Mouse (Mus musculus) stomach, embryonic 14.5 days (tissue): Measurements from ENCODE around the gene Elk4. TPM values are rescaled to one million over a fixed set of nuclear protein-coding genes. Genes with fewer than 3 reads are reported as not detected.

ENCODE experiments used
- ATAC-seq: fragments of 200-750 bp; cut with Nextera tagmentation; 2 replicates; pipeline ENCODE4 v1.8.0; 2017; ENCODE audit warnings: low read depth, moderate TSS enrichment; ENCODE audit not compliant: insufficient number of reproducible peaks, insufficient read depth, low FRiP score
- H3K27ac ChIP-seq: fragments of 300-500 bp; sonication (generic); 2 replicates; pipeline ENCODE4 v1.5.1; 2014; ENCODE audit warnings: mild to moderate bottlenecking, low read length, moderate library complexity, mixed read lengths
- H3K27me3 ChIP-seq: fragments of 300-500 bp; sonication (generic); 2 replicates; pipeline ENCODE4 v1.6.1; 2014; ENCODE audit warnings: low read length, control low read depth, mixed read lengths; ENCODE audit not compliant: control insufficient read depth, insufficient read depth
- H3K36me3 ChIP-seq: fragments of 300-500 bp; sonication (generic); 2 replicates; pipeline ENCODE4 v1.6.1; 2014; ENCODE audit warnings: mild to moderate bottlenecking, control low read depth, low read length, moderate library complexity, mixed read lengths; ENCODE audit not compliant: control insufficient read depth, insufficient read depth
- H3K4me1 ChIP-seq: fragments of 300-500 bp; sonication (generic); 2 replicates; pipeline ENCODE4 v1.6.1; 2014; ENCODE audit warnings: low read length, control low read depth, mixed read lengths; ENCODE audit not compliant: control insufficient read depth, insufficient read depth
- H3K4me2 ChIP-seq: fragments of 300-500 bp; sonication (generic); replicated peaks from 2 replicates; pipeline ENCODE4 v1.6.1; 2014; ENCODE audit warnings: low read depth, low read length, control low read depth
- H3K4me3 ChIP-seq: fragments of 300-500 bp; sonication (generic); 2 replicates; pipeline ENCODE4 v1.5.1; 2014; ENCODE audit warnings: low read depth, low read length, control low read depth
- H3K9ac ChIP-seq: fragments of 300-500 bp; sonication (generic); replicated peaks from 2 replicates; pipeline ENCODE4 v1.6.1; 2014; ENCODE audit warnings: low read depth, mild to moderate bottlenecking, control low read depth, low read length, moderate library complexity, mixed read lengths
- H3K9me3 ChIP-seq: fragments of 300-500 bp; sonication (generic); 2 replicates; pipeline ENCODE4 v1.6.1; 2016; ENCODE audit warnings: low read depth, low read length, control low read depth; ENCODE audit not compliant: control insufficient read depth
- WGBS: fragments of 180-500 bp; shearing (Covaris S2); extraction: QIAGEN DNeasy Blood & Tissue Kit; methylation state at CpG from one replicate; pipeline ENCODE4 v1.1.7; 2014; 5-methylcytosine and 5-hydroxymethylcytosine counted together
- polyA plus RNA-seq: library from polyadenylated mRNA; unstranded; fragments of >200 nt; fragmentation: Nextera tagmentation; extraction: Ambion mirVana; gene quantifications from 2 replicates; pipeline ENCODE4 v1.2.1, GENCODE M21; 2014

Gene Elk4
- polyA plus RNA-seq, 1 experiment from 2014 or later, result 38.2 TPM

DNA sequence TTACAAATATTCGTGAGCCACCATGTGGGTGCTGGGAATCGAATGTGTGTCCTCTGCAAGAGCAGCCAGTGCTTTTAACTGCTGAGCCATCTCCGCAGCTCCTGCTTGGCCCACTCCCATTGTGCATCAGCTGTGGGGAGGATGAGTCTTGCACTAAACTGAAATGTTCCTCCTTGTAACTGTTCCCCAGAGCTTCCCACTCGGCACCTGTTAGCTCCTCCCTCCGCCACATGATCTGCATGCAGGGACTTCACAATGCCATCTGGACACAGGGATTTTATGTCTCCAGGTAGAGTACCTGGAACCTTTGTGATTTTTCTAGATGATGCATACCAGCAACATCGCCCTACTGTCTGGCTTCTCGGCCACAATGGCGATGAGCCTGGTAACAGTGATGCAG lies 62.0 kb downstream of the Elk4 start:
- Histone ChIP-seq H3K27ac (no peak overlapping the region), H3K36me3 (no peaks in the 10 kb centered on the region), H3K4me2 (no peak overlapping the region), H3K4me3 (no peak overlapping the region), H3K9me3 (no peaks in the 10 kb centered on the region), H3K4me1 (peaks cover 6% of the 10 kb centered on the region; the same call in 1 of the 2 replicates), H3K27me3 (peaks cover 22% of the 10 kb centered on the region), H3K9ac (no peak overlapping the region)
- ATAC-seq, result no peak
- WGBS, result 86% methylated on average over 8 of the region's 8 CpGs

DNA sequence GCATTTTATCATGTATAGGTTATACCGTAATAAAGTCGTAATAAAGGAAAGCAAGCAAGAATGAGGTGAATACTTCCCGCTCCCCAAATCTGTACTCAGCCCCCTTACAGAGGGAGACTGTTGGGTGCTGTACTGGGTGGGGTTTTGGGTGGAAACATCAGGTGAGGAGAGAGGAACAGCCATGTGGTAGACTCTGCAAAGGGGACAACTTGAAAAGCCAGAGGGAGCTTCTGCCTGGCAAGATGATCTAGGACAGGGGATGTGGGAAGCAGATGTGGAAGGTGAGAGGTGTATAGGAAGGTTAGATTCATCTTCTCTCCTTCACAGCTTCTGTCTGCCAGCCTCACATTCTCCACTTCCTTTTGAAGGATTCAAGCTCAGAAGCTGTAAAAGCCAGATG lies 63.3 kb downstream of the Elk4 start:
- no peak overlapping the region for H3K4me3 ChIP-seq
- H3K9ac ChIP-seq, result no peak overlapping the region
- no peak for ATAC-seq
- H3K27ac ChIP-seq, result no peak overlapping the region
- peaks cover 6% of the 10 kb centered on the region; the same call in 1 of the 2 replicates for H3K4me1 ChIP-seq
- H3K27me3 ChIP-seq, result peaks cover 22% of the 10 kb centered on the region
- 61% methylated on average over 3 of the region's 3 CpGs for WGBS
- no peaks in the 10 kb centered on the region for H3K9me3 ChIP-seq
- H3K4me2 ChIP-seq, result no peak overlapping the region
- no peaks in the 10 kb centered on the region for H3K36me3 ChIP-seq

DNA sequence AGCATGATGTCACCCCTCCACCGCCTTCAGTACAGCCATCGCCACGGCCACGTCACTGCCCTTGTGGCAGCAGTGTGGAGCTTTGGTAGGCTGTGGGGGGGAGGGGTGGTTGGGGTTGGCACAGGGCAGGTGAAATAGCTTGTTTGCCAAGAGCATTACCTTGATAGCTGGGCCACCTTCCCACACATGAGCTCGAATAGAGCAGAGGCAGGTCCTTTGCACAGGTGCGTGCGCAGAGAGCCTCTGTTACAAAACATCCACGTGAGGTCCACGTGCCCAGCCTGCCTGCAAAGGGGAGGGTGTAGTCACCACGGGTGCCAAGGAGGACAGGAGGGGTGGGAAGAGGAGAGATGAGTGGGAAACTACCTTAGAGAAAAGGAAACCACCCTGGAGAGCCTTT lies 68.2 kb downstream of the Elk4 start:
- no peaks in the 10 kb centered on the region for H3K27me3 ChIP-seq
- H3K9ac ChIP-seq, result no peak overlapping the region
- H3K4me3 ChIP-seq, result no peak overlapping the region
- ATAC-seq, result no peak
- no peaks in the 10 kb centered on the region for H3K36me3 ChIP-seq
- no peaks in the 10 kb centered on the region for H3K4me1 ChIP-seq
- H3K4me2 ChIP-seq, result no peak overlapping the region
- no peak overlapping the region for H3K27ac ChIP-seq
- 88% methylated on average over 10 of the region's 10 CpGs for WGBS
- no peaks in the 10 kb centered on the region for H3K9me3 ChIP-seq

DNA sequence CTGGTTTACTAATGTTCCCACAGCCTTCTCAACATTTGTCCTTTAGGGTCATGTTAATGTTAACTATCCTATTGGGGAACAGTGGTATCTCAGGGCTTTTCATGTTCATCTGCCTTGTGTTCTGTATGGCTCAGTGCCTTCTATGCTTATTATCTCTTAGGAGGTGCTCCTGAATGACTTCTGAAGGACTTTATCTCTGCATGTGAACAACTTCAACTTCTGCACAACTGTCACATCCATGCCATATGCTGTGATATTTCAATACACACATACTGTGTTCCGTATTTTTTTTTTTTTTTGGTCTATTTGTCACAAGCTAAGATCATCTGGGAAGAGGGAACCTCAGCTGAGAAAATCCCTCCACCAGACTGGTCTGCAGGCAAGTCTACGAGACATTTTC lies 71.0 kb downstream of the Elk4 start:
- 76% methylated on average over 2 of the region's 2 CpGs for WGBS
- no peaks in the 10 kb centered on the region for H3K4me1 ChIP-seq
- no peak overlapping the region for H3K4me2 ChIP-seq
- H3K27me3 ChIP-seq, result no peaks in the 10 kb centered on the region
- H3K4me3 ChIP-seq, result no peak overlapping the region
- no peak for ATAC-seq
- no peak overlapping the region for H3K27ac ChIP-seq
- no peaks in the 10 kb centered on the region for H3K36me3 ChIP-seq
- H3K9me3 ChIP-seq, result peaks cover 3% of the 10 kb centered on the region; the same call in 1 of the 2 replicates
- H3K9ac ChIP-seq, result no peak overlapping the region

Other genes with a start within 250 kb of the Elk4 start
- 2.5 and 2.6 TPM in 2 replicates for gene Pm20d1, start 210.2 kb upstream of the Elk4 start, polyA plus RNA-seq
- gene Slc41a1, start 180.1 kb upstream of the Elk4 start, polyA plus RNA-seq, result 9.0 and 10.0 TPM in 2 replicates
- 20.9 and 24.6 TPM in 2 replicates for gene Rab29, start 140.4 kb upstream of the Elk4 start, polyA plus RNA-seq
- gene Nucks1, start 97.1 kb upstream of the Elk4 start, polyA plus RNA-seq, result 58.6 and 61.2 TPM in 2 replicates
- 3.8 and 4.7 TPM in 2 replicates for gene Slc45a3, start 44.6 kb upstream of the Elk4 start, polyA plus RNA-seq
- 14.5 and 16.5 TPM in 2 replicates for gene Mfsd4a, start 60.5 kb downstream of the Elk4 start, polyA plus RNA-seq
- 3.9 and 5.5 TPM in 2 replicates for gene Cdk18, start 132.1 kb downstream of the Elk4 start, polyA plus RNA-seq
- 0.27 TPM in 1 of 2 replicates, not detected in the other for gene Lemd1, start 183.8 kb downstream of the Elk4 start, polyA plus RNA-seq
- gene AC124108.1, start 183.8 kb downstream of the Elk4 start, polyA plus RNA-seq, result 0.06 and 0.27 TPM in 2 replicates
- gene Gm10188, start 222.2 kb downstream of the Elk4 start, polyA plus RNA-seq, result not detected in 2 replicates